Mouse (Mus musculus) liver, embryonic 14.5 days (tissue): ENCODE measurements around the gene Arl3.

ENCODE experiments used
- CTCF ChIP-seq: IDR thresholded peaks from 2 replicates; pipeline ENCODE4 v1.5.1; 2016; ENCODE audit warnings: antibody characterized with exemption, low read depth, control low read depth
- EP300 ChIP-seq: IDR thresholded peaks from 2 replicates; pipeline ENCODE4 v1.6.1; 2016; ENCODE audit warnings: antibody characterized with exemption, low read depth

DNA sequence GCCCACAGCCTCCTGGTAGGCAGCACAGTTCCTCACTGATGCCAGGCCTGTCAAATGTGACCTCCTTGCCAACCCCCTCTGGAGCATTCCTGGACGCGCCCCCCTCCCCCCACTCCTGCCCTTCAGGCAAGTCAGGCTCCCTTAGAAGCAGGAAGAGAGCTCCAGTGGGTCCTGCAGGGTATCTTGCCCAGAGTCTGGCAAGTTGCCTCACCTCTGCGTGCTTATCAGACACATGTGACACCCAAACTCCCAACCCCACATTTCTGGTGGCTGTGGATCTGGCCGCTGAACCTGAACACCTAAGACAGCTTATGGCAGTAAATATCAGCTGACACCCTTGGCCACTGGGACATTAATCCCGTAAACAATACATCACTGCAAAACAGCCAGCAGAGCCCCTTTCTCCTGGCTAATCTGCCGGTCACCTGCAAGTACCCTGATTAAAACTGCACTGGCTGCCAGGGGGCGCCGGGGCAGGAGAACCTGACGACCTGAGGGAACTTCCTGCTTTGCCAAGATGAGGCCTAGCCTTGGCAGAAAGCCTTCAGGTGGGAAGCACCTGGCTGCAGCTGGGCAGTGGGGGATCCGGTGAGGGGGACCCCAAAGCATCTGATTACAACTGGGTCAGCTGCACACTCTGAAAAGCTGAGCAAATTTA is 40.8 kb downstream of the Arl3 start:
- peak; percentile 29; the same call in 1 of the 2 replicates for TF ChIP-seq EP300
- 0 out of 2 replicates have a peak, but pooled peaks have one; percentile 6 for TF ChIP-seq CTCF
